Mouse (Mus musculus): ENCODE data around the gene Ccdc78. TPM values are rescaled to one million over a fixed set of nuclear protein-coding genes. Genes with fewer than 3 reads are reported as not detected.

The Ccdc78 gene
- polyA plus RNA-seq, 1 experiment, result 0.08 TPM

- TF ChIP-seq MYOG (IDR thresholded peaks at IDR 0.05; ENCODE audit: control insufficient read depth in 1 of 3, insufficient read depth in 1 of 3, insufficient read length in 2 of 3, low read depth in 2 of 3), result no peak
- TF ChIP-seq MYOD1 (IDR thresholded peaks at IDR 0.05; ENCODE audit: control insufficient read depth in 1 of 3, insufficient read length in 2 of 3, low read depth in 2 of 3), result no peak
- TF ChIP-seq USF1 (IDR thresholded peaks at IDR 0.05; ENCODE audit: low read depth), result no peak
- TF ChIP-seq SRF (IDR thresholded peaks at IDR 0.05; ENCODE audit: control insufficient read depth, insufficient read length, low read depth), result no peak
- no peak for TF ChIP-seq REST (IDR thresholded peaks at IDR 0.05; ENCODE audit: insufficient read depth, insufficient read length)
- no peak for TF ChIP-seq POLR2A (IDR thresholded peaks at IDR 0.05; ENCODE audit: insufficient read length, low read depth)
- no peak for TF ChIP-seq CEBPB (IDR thresholded peaks at IDR 0.05; ENCODE audit: insufficient read depth, poor library complexity, severe bottlenecking)
- no peak for TF ChIP-seq POLR2AphosphoS2 (IDR thresholded peaks at IDR 0.05; ENCODE audit: insufficient read length, low read depth)
- no peak for TF ChIP-seq MAX (IDR thresholded peaks at IDR 0.05; ENCODE audit: low read depth)
- Histone ChIP-seq H3K27me3 (ENCODE audit: control insufficient read depth, insufficient read depth, insufficient read length) (no peaks in the 10 kb centered on the region), H3K79me2 (ENCODE audit: control insufficient read depth, insufficient read depth) (peaks cover 14% of the 10 kb centered on the region), H3ac (ENCODE audit: control insufficient read depth, insufficient read length) (no peak overlapping the region), H3K36me3 (ENCODE audit: control insufficient read depth, insufficient read depth) (peaks cover 13% of the 10 kb centered on the region), H3K4me2 (ENCODE audit: low read depth) (no peak overlapping the region), H3K4me3 (no peak overlapping the region)
These were observed 53.3 kb downstream of the Ccdc78 start for GRCm38 (mm10) chr17:25839455-25840235.

Other genes starting within 250 kb of the Ccdc78 start
- 14.3 TPM for gene Sox8, start 215.9 kb upstream of the Ccdc78 start, polyA plus RNA-seq (2012; fragmentation: generic; extraction: Trizol)
- 36.3 TPM for gene Lmf1, start 207.5 kb upstream of the Ccdc78 start, polyA plus RNA-seq (2012; fragmentation: generic; extraction: Trizol)
- gene Gng13, start 69.4 kb upstream of the Ccdc78 start, polyA plus RNA-seq (2012; fragmentation: generic; extraction: Trizol), result 0.24 TPM
- 7.2 TPM for gene Chtf18, start 59.2 kb upstream of the Ccdc78 start, polyA plus RNA-seq (2012; fragmentation: generic; extraction: Trizol)
- 13.0 TPM for gene Rpusd1, start 58.9 kb upstream of the Ccdc78 start, polyA plus RNA-seq (2012; fragmentation: generic; extraction: Trizol)
- not detected for gene Mslnl, start 50.5 kb upstream of the Ccdc78 start, polyA plus RNA-seq (2012; fragmentation: generic; extraction: Trizol)
- gene Msln, start 32.2 kb upstream of the Ccdc78 start, polyA plus RNA-seq (2012; fragmentation: generic; extraction: Trizol), result 91.8 TPM
- gene Narfl, start 12.8 kb upstream of the Ccdc78 start, polyA plus RNA-seq (2012; fragmentation: generic; extraction: Trizol), result 31.4 TPM
- gene Haghl, start 907 bp upstream of the Ccdc78 start, polyA plus RNA-seq (2012; fragmentation: generic; extraction: Trizol), result 29.8 TPM
- gene Fam173a, start 6.3 kb downstream of the Ccdc78 start, polyA plus RNA-seq (2012; fragmentation: generic; extraction: Trizol), result 61.0 TPM
- gene AC134908.4, start 9.1 kb downstream of the Ccdc78 start, polyA plus RNA-seq (2012; fragmentation: generic; extraction: Trizol), result not detected
- 44.4 TPM for gene Metrn, start 10.6 kb downstream of the Ccdc78 start, polyA plus RNA-seq (2012; fragmentation: generic; extraction: Trizol)
- gene Fbxl16, start 22.5 kb downstream of the Ccdc78 start, polyA plus RNA-seq (2012; fragmentation: generic; extraction: Trizol), result 6.0 TPM
- gene Wdr24, start 37.0 kb downstream of the Ccdc78 start, polyA plus RNA-seq (2012; fragmentation: generic; extraction: Trizol), result 18.0 TPM
- gene Jmjd8, start 42.3 kb downstream of the Ccdc78 start, polyA plus RNA-seq (2012; fragmentation: generic; extraction: Trizol), result 15.5 TPM
- gene Stub1, start 46.8 kb downstream of the Ccdc78 start, polyA plus RNA-seq (2012; fragmentation: generic; extraction: Trizol), result 196 TPM
- gene Rhbdl1, start 50.7 kb downstream of the Ccdc78 start, polyA plus RNA-seq (2012; fragmentation: generic; extraction: Trizol), result 0.67 TPM
- 0.67 TPM for gene Gm20683, start 55.2 kb downstream of the Ccdc78 start, polyA plus RNA-seq (2012; fragmentation: generic; extraction: Trizol)
- gene Rhot2, start 58.3 kb downstream of the Ccdc78 start, polyA plus RNA-seq (2012; fragmentation: generic; extraction: Trizol), result 48.3 TPM
- 7.4 TPM for gene Wdr90, start 74.9 kb downstream of the Ccdc78 start, polyA plus RNA-seq (2012; fragmentation: generic; extraction: Trizol)
- gene Mcrip2, start 82.2 kb downstream of the Ccdc78 start, polyA plus RNA-seq (2012; fragmentation: generic; extraction: Trizol), result 36.7 TPM
- 23.6 TPM for gene Mettl26, start 88.5 kb downstream of the Ccdc78 start, polyA plus RNA-seq (2012; fragmentation: generic; extraction: Trizol)
- gene Wfikkn1, start 94.3 kb downstream of the Ccdc78 start, polyA plus RNA-seq (2012; fragmentation: generic; extraction: Trizol), result 0.25 TPM
- 18.3 TPM for gene Rab40c, start 133.1 kb downstream of the Ccdc78 start, polyA plus RNA-seq (2012; fragmentation: generic; extraction: Trizol)
- gene Pigq, start 158.4 kb downstream of the Ccdc78 start, polyA plus RNA-seq (2012; fragmentation: generic; extraction: Trizol), result 46.3 TPM
- gene Nhlrc4, start 158.4 kb downstream of the Ccdc78 start, polyA plus RNA-seq (2012; fragmentation: generic; extraction: Trizol), result 0.17 TPM
- 0.02 TPM for gene A930017K11Rik, start 166.0 kb downstream of the Ccdc78 start, polyA plus RNA-seq (2012; fragmentation: generic; extraction: Trizol)
- gene Capn15, start 199.2 kb downstream of the Ccdc78 start, polyA plus RNA-seq (2012; fragmentation: generic; extraction: Trizol), result 7.2 TPM